Mouse (Mus musculus): Measurements from ENCODE around the gene Nmnat2. TPM values are rescaled to one million over a fixed set of nuclear protein-coding genes. Genes with fewer than 3 reads are reported as not detected.

Gene Nmnat2
- polyA plus RNA-seq, 1 experiment = 0.34 TPM

- peaks cover 11% of the 10 kb centered on the region for H3K27me3 ChIP-seq (replicated peaks)
- H3K36me3 ChIP-seq (replicated peaks; ENCODE audit: low read length) = no peaks in the 10 kb centered on the region
- H3K4me1 ChIP-seq = no peaks in the 10 kb centered on the region
- no peak overlapping the region for H3K4me3 ChIP-seq (replicated peaks)
- H3K9me3 ChIP-seq = no peaks in the 10 kb centered on the region
- TF ChIP-seq FLI1 (IDR thresholded peaks at IDR 0.05; ENCODE audit: low read length) = no peak
- TF ChIP-seq GATA1 (IDR thresholded peaks at IDR 0.05; ENCODE audit: borderline replicate concordance, low read length) = no peak
Observed at GRCm38 (mm10) chr1:153157021-153157623, 202.3 kb downstream of the Nmnat2 start.

GRCm38 (mm10) chr1:153159137-153159536 is 204.3 kb downstream of the Nmnat2 start:
- Histone ChIP-seq H3K36me3 (replicated peaks; ENCODE audit: low read length) (no peaks in the 10 kb centered on the region), H3K27me3 (replicated peaks) (peaks cover 15% of the 10 kb centered on the region), H3K4me1 (no peaks in the 10 kb centered on the region), H3K4me3 (replicated peaks) (no peak overlapping the region), H3K9me3 (no peaks in the 10 kb centered on the region)
- no peak for TF ChIP-seq GATA1 (IDR thresholded peaks at IDR 0.05; ENCODE audit: borderline replicate concordance, low read length)
- no peak for TF ChIP-seq FLI1 (IDR thresholded peaks at IDR 0.05; ENCODE audit: low read length)

DNA sequence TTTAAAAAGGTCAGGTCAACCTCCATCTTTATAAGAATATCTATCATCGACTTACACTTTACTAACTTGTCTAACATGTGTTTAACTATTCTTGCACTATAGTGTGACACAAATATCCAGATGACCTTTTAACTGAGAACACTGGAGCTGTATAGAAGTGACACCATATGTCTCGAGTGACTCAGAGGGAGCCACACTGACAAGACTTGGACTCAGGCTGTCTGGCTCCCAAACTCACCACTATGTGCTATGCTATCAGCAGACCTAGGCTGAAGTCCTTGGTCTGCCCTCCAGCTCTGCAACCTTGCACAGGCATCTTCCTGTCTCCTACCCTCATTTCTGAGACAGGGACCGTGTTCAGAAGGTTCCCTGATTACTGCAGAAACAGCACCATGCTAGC is 209.0 kb downstream of the Nmnat2 start:
- peaks cover 22% of the 10 kb centered on the region for H3K27me3 ChIP-seq (replicated peaks)
- no peak overlapping the region for H3K4me3 ChIP-seq (replicated peaks)
- TF ChIP-seq FLI1 (IDR thresholded peaks at IDR 0.05; ENCODE audit: low read length) (no peak), GATA1 (IDR thresholded peaks at IDR 0.05; ENCODE audit: borderline replicate concordance, low read length) (no peak)
- no peaks in the 10 kb centered on the region for H3K4me1 ChIP-seq
- no peaks in the 10 kb centered on the region for H3K36me3 ChIP-seq (replicated peaks; ENCODE audit: low read length)
- no peaks in the 10 kb centered on the region for H3K9me3 ChIP-seq

- TF ChIP-seq FLI1 (IDR thresholded peaks at IDR 0.05; ENCODE audit: low read length) (no peak), GATA1 (IDR thresholded peaks at IDR 0.05; ENCODE audit: borderline replicate concordance, low read length) (no peak)
- H3K27me3 ChIP-seq (replicated peaks) = peaks cover 29% of the 10 kb centered on the region
Observed at GRCm38 (mm10) chr1:153168293-153168692, 213.5 kb downstream of the Nmnat2 start.

More at GRCm38 (mm10) chr1:153168293-153168692, 213.5 kb downstream of the Nmnat2 start:
- Histone ChIP-seq H3K9me3 (no peaks in the 10 kb centered on the region), H3K4me1 (no peaks in the 10 kb centered on the region), H3K4me3 (replicated peaks) (no peak overlapping the region), H3K36me3 (replicated peaks; ENCODE audit: low read length) (no peaks in the 10 kb centered on the region)

Other genes starting within 250 kb of the Nmnat2 start
- not detected in 2 replicates for gene Apobec4, start 204.4 kb upstream of the Nmnat2 start, polyA plus RNA-seq (2012; ENCODE audit: insufficient read depth, low replicate concordance)
- 1.1 and 2.7 TPM in 2 replicates for gene Rgl1, start 188.6 kb upstream of the Nmnat2 start, polyA plus RNA-seq (2012; ENCODE audit: insufficient read depth, low replicate concordance)
- 108 and 673 TPM in 2 replicates for gene Arpc5, start 188.5 kb upstream of the Nmnat2 start, polyA plus RNA-seq (2012; ENCODE audit: insufficient read depth, low replicate concordance)
- 5.1 and 21.6 TPM in 2 replicates for gene Ncf2, start 154.8 kb upstream of the Nmnat2 start, polyA plus RNA-seq (2012; ENCODE audit: insufficient read depth, low replicate concordance)
- 0.47 and 1.2 TPM in 2 replicates for gene Smg7, start 52.3 kb upstream of the Nmnat2 start, polyA plus RNA-seq (2012; ENCODE audit: insufficient read depth, low replicate concordance)
- gene Lamc2, start 231.5 kb downstream of the Nmnat2 start, polyA plus RNA-seq (2012; ENCODE audit: insufficient read depth, low replicate concordance) = 0.87 TPM in 1 of 2 replicates, not detected in the other

All from megakaryocyte, embryonic 14.5 days (primary cell).